Mouse (Mus musculus): ENCODE data around the gene Cnot11.

- TF ChIP-seq CTCF (IDR thresholded peaks at IDR 0.05; ENCODE audit: control insufficient read depth, insufficient read depth, low read length), result no peak
- no peak for TF ChIP-seq POLR2A (IDR thresholded peaks at IDR 0.05; ENCODE audit: borderline replicate concordance, control insufficient read depth, low read depth, low read length)
These were observed 1.9 kb downstream of the Cnot11 start for GRCm38 (mm10) chr1:39536701-39537100.
